Mouse (Mus musculus) MEL (cell line): Measurements from ENCODE around the gene Zbed3. TPM values are rescaled to one million over a fixed set of nuclear protein-coding genes. Genes with fewer than 3 reads are reported as not detected.

Experiments
- DNase-seq: peaks from one replicate; pipeline ENCODE4 v3.0.0; 2011; ENCODE audit warnings: low read depth, low spot score
- H3K27ac ChIP-seq: 2 replicates; pipeline ENCODE4 v1.5.1; 2012; ENCODE audit warnings: low read depth, mild to moderate bottlenecking, control low read depth, low read length, moderate library complexity; ENCODE audit not compliant: control insufficient read depth
- H3K27me3 ChIP-seq, 2 experiments: fragments of 150-350 bp in 1 of 2; sonication (generic) in 1 of 2; 2 replicates each; pipeline ENCODE4 v1.6.1; 2012; ENCODE audit warnings: low read length in 2 of 2, mild to moderate bottlenecking in 2 of 2, improper control_type of control experiment in 1 of 2, moderate library complexity in 1 of 2; ENCODE audit not compliant: insufficient read depth in 2 of 2, control insufficient read depth in 1 of 2
- H3K36me3 ChIP-seq, 2 experiments: 2 replicates each; pipeline ENCODE4 v1.6.1; 2012 to 2014; ENCODE audit warnings: low read length in 2 of 2, improper control_type of control experiment in 1 of 2, inconsistent platforms in 1 of 2, mild to moderate bottlenecking in 1 of 2; ENCODE audit not compliant: insufficient read depth in 2 of 2, control insufficient read depth in 1 of 2
- H3K4me1 ChIP-seq, 2 experiments: fragments of 150-350 bp in 1 of 2; sonication (generic) in 1 of 2; 2 replicates each; pipeline ENCODE4 v1.6.1; 2012; ENCODE audit warnings: low read length in 2 of 2, improper control_type of control experiment in 1 of 2, mild to moderate bottlenecking in 1 of 2; ENCODE audit not compliant: insufficient read depth in 2 of 2, control insufficient read depth in 1 of 2
- H3K4me3 ChIP-seq, 2 experiments: fragments of 150-350 bp in 1 of 2; sonication (generic) in 1 of 2; 2 replicates each; pipeline ENCODE4 v1.5.1; 2012; ENCODE audit warnings: low read depth in 2 of 2, low read length in 2 of 2, mild to moderate bottlenecking in 2 of 2, moderate library complexity in 2 of 2, control low read depth in 1 of 2, improper control_type of control experiment in 1 of 2; ENCODE audit not compliant: control insufficient read depth in 1 of 2, insufficient read depth in 1 of 2
- H3K79me2 ChIP-seq: 2 replicates; pipeline ENCODE4 v1.6.1; 2012; ENCODE audit warnings: mild to moderate bottlenecking, low read length, moderate library complexity; ENCODE audit not compliant: control insufficient read depth, poor library complexity, insufficient read depth
- H3K9ac ChIP-seq: 2 replicates; pipeline ENCODE4 v1.6.1; 2012; ENCODE audit warnings: low read depth, mild to moderate bottlenecking, control low read depth, low read length, moderate library complexity; ENCODE audit not compliant: control insufficient read depth, poor library complexity, severe bottlenecking
- H3K9me3 ChIP-seq: fragments of 150-350 bp; sonication (generic); replicated peaks from 2 replicates; pipeline ENCODE4 v1.6.1; 2012; ENCODE audit warnings: mild to moderate bottlenecking, low read length, improper control_type of control experiment, moderate library complexity; ENCODE audit not compliant: insufficient read depth
- BHLHE40 ChIP-seq: IDR thresholded peaks from 2 replicates; pipeline ENCODE4 v1.6.1; 2012; ENCODE audit warnings: low read depth, mild to moderate bottlenecking, inconsistent platforms, low read length, improper control_type of control experiment, borderline replicate concordance
- CHD1 ChIP-seq: IDR thresholded peaks from 2 replicates; pipeline ENCODE4 v1.6.1; 2012; ENCODE audit warnings: low read depth, mild to moderate bottlenecking, inconsistent platforms, low read length, improper control_type of control experiment
- E2F4 ChIP-seq: IDR thresholded peaks from 2 replicates; pipeline ENCODE4 v1.6.1; 2011; ENCODE audit warnings: low read depth, low read length, improper control_type of control experiment, borderline replicate concordance
- EP300 ChIP-seq, 2 experiments: IDR thresholded peaks; 2 replicates each; pipeline ENCODE4 v1.6.1; 2011; ENCODE audit warnings: improper control_type of control experiment in 2 of 2, low read length in 2 of 2, low read depth in 1 of 2, mild to moderate bottlenecking in 1 of 2
- GABPA ChIP-seq: IDR thresholded peaks from 2 replicates; pipeline ENCODE4 v1.6.1; 2012; ENCODE audit warnings: low read depth, mild to moderate bottlenecking, inconsistent platforms, low read length, improper control_type of control experiment, moderate library complexity
- GATA1 ChIP-seq: IDR thresholded peaks from 2 replicates; pipeline ENCODE4 v1.6.1; 2011; ENCODE audit warnings: low read depth, low read length, improper control_type of control experiment
- KAT2A ChIP-seq: conservative IDR thresholded peaks from 2 replicates; pipeline ENCODE4 v1.6.1; 2012; ENCODE audit warnings: low read depth, low read length, improper control_type of control experiment, inconsistent platforms
- MAX ChIP-seq: IDR thresholded peaks from 2 replicates; pipeline ENCODE4 v1.6.1; 2011; ENCODE audit warnings: low read length, improper control_type of control experiment
- MYC ChIP-seq: IDR thresholded peaks from 2 replicates; pipeline ENCODE4 v1.6.1; 2011; ENCODE audit warnings: low read depth, mild to moderate bottlenecking, low read length, improper control_type of control experiment, moderate library complexity
- NELFE ChIP-seq: IDR thresholded peaks from 2 replicates; pipeline ENCODE4 v1.6.1; 2011; ENCODE audit warnings: low read depth, low read length, improper control_type of control experiment
- POLR2A ChIP-seq, 2 experiments: IDR thresholded peaks; 2 replicates each; pipeline ENCODE4 v1.6.1; 2011 to 2012; ENCODE audit warnings: low read length in 2 of 2, mild to moderate bottlenecking in 2 of 2, control low read depth in 1 of 2, improper control_type of control experiment in 1 of 2, low read depth in 1 of 2, moderate library complexity in 1 of 2; ENCODE audit not compliant: control insufficient read depth in 1 of 2, insufficient read depth in 1 of 2, poor library complexity in 1 of 2
- POLR2AphosphoS2 ChIP-seq: IDR thresholded peaks from 2 replicates; pipeline ENCODE4 v1.6.1; 2011; ENCODE audit warnings: low read length, improper control_type of control experiment
- TBP ChIP-seq: IDR thresholded peaks from 2 replicates; pipeline ENCODE4 v1.8.0; 2011; ENCODE audit warnings: low read depth, low read length, improper control_type of control experiment
- TCF12 ChIP-seq: IDR thresholded peaks from 2 replicates; pipeline ENCODE4 v1.6.1; 2014; ENCODE audit warnings: low read depth, mild to moderate bottlenecking, inconsistent platforms, low read length, improper control_type of control experiment, moderate library complexity
- USF1 ChIP-seq: IDR thresholded peaks from 2 replicates; pipeline ENCODE4 v1.6.1; 2014; ENCODE audit warnings: low read depth, mild to moderate bottlenecking, inconsistent platforms, low read length, improper control_type of control experiment, moderate library complexity
- ZC3H11A ChIP-seq: IDR thresholded peaks from 2 replicates; pipeline ENCODE4 v1.6.1; 2012; ENCODE audit warnings: low read depth, mild to moderate bottlenecking, inconsistent platforms, low read length, improper control_type of control experiment
- ZMIZ1 ChIP-seq: IDR thresholded peaks from 2 replicates; pipeline ENCODE4 v1.6.1; 2012; ENCODE audit warnings: low read depth, mild to moderate bottlenecking, inconsistent platforms, low read length, improper control_type of control experiment, moderate library complexity
- ZNF384 ChIP-seq: IDR thresholded peaks from 2 replicates; pipeline ENCODE4 v1.6.1; 2012; ENCODE audit warnings: low read depth, mild to moderate bottlenecking, inconsistent platforms, low read length, improper control_type of control experiment
- polyA plus RNA-seq, 2 experiments: library from polyadenylated mRNA; stranded (reverse) in 1 of 2; unstranded in 1 of 2; fragments of >175 nt in 1 of 2; fragments of >200 nt in 1 of 2; gene quantifications; 2 replicates each; pipeline versions ENCODE4 v1.2.1 to v1.2.4; 2012; ENCODE audit warnings: low replicate concordance in 2 of 2, low read depth in 1 of 2; ENCODE audit not compliant: insufficient read length in 2 of 2, insufficient read depth in 1 of 2, missing spikeins in 1 of 2
- total RNA-seq: library from RNA; depleted of rRNA; stranded (reverse); fragments of 300-350 nt; gene quantifications from 2 replicates; pipeline ENCODE4 v1.2.3, GENCODE M21; 2012

The Zbed3 gene
- total and polyA plus RNA-seq, 3 experiments, result not detected

DNA sequence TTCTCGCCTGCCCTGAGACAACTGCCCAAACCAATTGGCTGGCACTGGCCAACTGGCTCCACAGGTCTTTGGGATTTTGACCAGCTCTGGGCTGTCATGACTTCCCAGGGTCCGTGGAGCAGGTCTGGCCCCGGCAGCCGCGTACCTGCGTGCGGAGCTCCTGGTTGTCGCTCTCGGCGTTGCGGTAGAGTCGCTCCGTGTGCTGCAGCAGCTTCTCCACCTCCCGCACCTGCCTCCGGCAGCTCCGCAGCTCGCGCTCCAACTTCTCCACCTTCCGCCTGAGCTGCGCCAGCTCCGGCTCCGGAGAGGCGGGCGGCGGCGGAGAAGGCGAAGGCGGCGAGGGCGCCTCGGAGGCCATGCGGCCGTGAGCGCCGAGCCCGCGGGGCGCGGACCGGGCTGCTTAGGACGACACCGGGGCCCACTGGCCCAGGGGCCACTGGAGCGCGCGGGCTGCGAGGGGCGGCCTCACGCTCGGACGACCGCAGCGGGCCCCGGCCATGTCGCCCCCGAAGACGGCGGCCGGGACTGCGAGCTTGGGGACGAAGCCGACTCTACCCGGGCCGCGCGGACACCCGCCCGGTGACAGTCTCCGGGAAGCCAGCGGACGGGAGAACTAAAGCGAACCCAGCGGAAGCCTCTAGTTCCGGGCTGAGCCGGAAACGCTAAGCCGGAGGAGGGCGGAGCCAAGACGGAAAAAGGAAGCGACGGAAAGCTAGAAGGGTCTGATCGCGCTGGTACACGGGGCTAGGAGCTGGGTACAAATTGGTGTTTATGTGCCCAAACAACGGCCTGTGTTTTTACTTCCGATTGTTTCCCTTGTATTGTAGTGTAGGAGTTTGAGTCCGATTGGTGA is 51.5 kb downstream of the Zbed3 start, which contains the start of gene Aggf1 (continued):
- TF ChIP-seq GABPA (no peak), E2F4 (no peak), POLR2AphosphoS2 (peak; percentile 67; the same call in 1 of the 2 replicates), USF1 (no peak), POLR2A (IDR thresholded peaks at IDR 0.05; ENCODE audit: control insufficient read depth in 1 of 2, insufficient read depth in 1 of 2, low read depth in 1 of 2, low read length in 2 of 2, poor library complexity in 1 of 2) (peak; percentile 64 to 88; a peak in 3 of 4 replicates), ZMIZ1 (peak; percentile 75), EP300 (IDR thresholded peaks at IDR 0.05; ENCODE audit: low read depth in 1 of 2, low read length in 2 of 2) (0 out of 4 replicates have a peak, but pooled peaks of 1 of the 2 experiments have one; percentile 16), TCF12 (peak; percentile 47), TBP (peak; percentile 89), BHLHE40 (no peak), KAT2A (peak; percentile 77)

DNA sequence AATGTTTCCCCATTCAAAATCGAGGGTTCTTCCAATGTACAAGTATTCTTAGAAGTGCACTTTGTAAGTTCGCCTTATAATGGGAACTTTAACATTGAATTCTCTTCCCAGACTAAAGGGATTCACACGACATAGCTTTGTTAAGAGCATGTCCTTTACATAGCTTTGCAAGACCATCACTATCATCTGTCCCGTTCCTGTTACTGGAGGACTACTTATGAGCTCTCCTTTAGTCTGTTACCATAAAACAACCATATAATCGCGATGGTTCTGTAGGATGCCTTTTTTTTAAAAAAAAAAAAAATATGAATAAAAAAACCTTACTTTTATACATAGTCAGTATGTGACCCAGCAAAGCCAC is 52.1 kb downstream of the Zbed3 start:
- H3K27ac ChIP-seq, result peak overlapping the region; percentile 81
- peaks cover 27% of the 10 kb centered on the region for H3K79me2 ChIP-seq
- no peak for TF ChIP-seq CHD1
- no peak for TF ChIP-seq ZC3H11A
- no peak for TF ChIP-seq GATA1
- peak; percentile 36 for TF ChIP-seq MAX
- TF ChIP-seq ZNF384, result peak; percentile 65
- TF ChIP-seq NELFE, result no peak
- no peak; the same call in none of the 2 replicates for TF ChIP-seq MYC
- DNase-seq, result no peak
- H3K9me3 ChIP-seq, result no peaks in the 10 kb centered on the region
- no peaks in the 10 kb centered on the region for H3K27me3 ChIP-seq
- H3K36me3 ChIP-seq, result peaks cover 3 to 14% of the 10 kb centered on the region in 2 experiments
- peaks cover 7 to 9% of the 10 kb centered on the region in 2 experiments for H3K4me1 ChIP-seq
- H3K9ac ChIP-seq, result peak overlapping the region; percentile 90
- peak overlapping the region; percentile 61 to 95 for H3K4me3 ChIP-seq
